ENCODE assay signal across 8 mouse cellular contexts in genomic region chrX:169881253-169882219, GRCm38 (mm10).
DNase-seq lines count a peak whose midpoint lies in the region; ATAC-seq and TF ChIP-seq lines count a peak whose summit lies in the region.

No protein-coding gene starts in this region.

- 65% methylated on average over 10 of the region's 10 CpGs for WGBS in lung, adult 2 months
- 38% methylated on average over 10 of the region's 10 CpGs for WGBS in embryonic facial prominence, embryonic 14.5 days
- 29% methylated on average over 10 of the region's 10 CpGs for WGBS in hindbrain, embryonic 14.5 days

- H3K27me3 ChIP-seq in embryonic facial prominence, embryonic 14.5 days (replicated peaks; ENCODE audit: control insufficient read depth, insufficient read depth, low read length) = peaks cover 27% of the 10 kb centered on the region
- H3K27me3 ChIP-seq in hindbrain, embryonic 14.5 days (ENCODE audit: control insufficient read depth, insufficient read depth, low read length) = peaks cover 66% of the 10 kb centered on the region
- no peaks in the 10 kb centered on the region for H3K27me3 ChIP-seq in myocyte (ENCODE audit: control insufficient read depth, insufficient read depth, insufficient read length)

- H3K9ac ChIP-seq in embryonic facial prominence, embryonic 14.5 days (ENCODE audit: low read depth, low read length) = peak overlapping the region; percentile 59
- peak overlapping the region; percentile 57 for H3K9ac ChIP-seq in hindbrain, embryonic 14.5 days

- no peaks in the 10 kb centered on the region for H3K36me3 ChIP-seq in embryonic facial prominence, embryonic 14.5 days (ENCODE audit: control insufficient read depth, insufficient read depth, low read length)
- no peaks in the 10 kb centered on the region for H3K36me3 ChIP-seq in hindbrain, embryonic 14.5 days (replicated peaks; ENCODE audit: control insufficient read depth, insufficient read depth)
- no peaks in the 10 kb centered on the region for H3K36me3 ChIP-seq in myocyte (ENCODE audit: control insufficient read depth, insufficient read depth)

- peak overlapping the region; percentile 61 for H3K27ac ChIP-seq in embryonic facial prominence, embryonic 14.5 days (replicated peaks; ENCODE audit: low read depth, low read length)
- H3K27ac ChIP-seq in hindbrain, embryonic 14.5 days = no peak overlapping the region

- H3K4me2 ChIP-seq in embryonic facial prominence, embryonic 14.5 days (ENCODE audit: low read depth, low read length) = peak overlapping the region; percentile 57
- H3K4me2 ChIP-seq in hindbrain, embryonic 14.5 days (replicated peaks) = peak overlapping the region; percentile 54
- peak overlapping the region; percentile 78 for H3K4me2 ChIP-seq in myocyte (ENCODE audit: low read depth)

- peaks cover 37% of the 10 kb centered on the region for H3K79me2 ChIP-seq in myocyte (ENCODE audit: control insufficient read depth, insufficient read depth)

- no peak for TF ChIP-seq POLR2A in lung, adult 2 months (IDR thresholded peaks at IDR 0.05; ENCODE audit: borderline replicate concordance, extremely low read depth, low read depth, low read length)
- peak; percentile 30 for TF ChIP-seq POLR2A in myocyte (IDR thresholded peaks at IDR 0.05; ENCODE audit: insufficient read length, low read depth)

- peak; percentile 35; the same call in 1 of the 2 replicates for ATAC-seq in embryonic facial prominence, embryonic 14.5 days (ENCODE audit: low read depth)
- no peak; the same call in 1 of the 2 replicates for ATAC-seq in hindbrain, embryonic 14.5 days (ENCODE audit: low FRiP score)

- no peak overlapping the region for H3ac ChIP-seq in myocyte (ENCODE audit: control insufficient read depth, insufficient read length)

- no peak for TF ChIP-seq CTCF in lung, adult 2 months (IDR thresholded peaks at IDR 0.05; ENCODE audit: insufficient read depth, low read length)

- no peaks in the 10 kb centered on the region for H3K9me3 ChIP-seq in embryonic facial prominence, embryonic 14.5 days (ENCODE audit: control insufficient read depth, low read length)
- no peaks in the 10 kb centered on the region for H3K9me3 ChIP-seq in hindbrain, embryonic 14.5 days (ENCODE audit: control insufficient read depth, low read length)

- H3K4me3 ChIP-seq in lung, adult 2 months (replicated peaks; ENCODE audit: extremely low read depth, low read depth, low read length) = no peak overlapping the region
- peak overlapping the region; percentile 49 for H3K4me3 ChIP-seq in embryonic facial prominence, embryonic 14.5 days (ENCODE audit: low read depth, low read length)
- H3K4me3 ChIP-seq in hindbrain, embryonic 14.5 days (replicated peaks; ENCODE audit: low read length) = peak overlapping the region; percentile 46
- H3K4me3 ChIP-seq in myocyte = peak overlapping the region; percentile 97

- peak; percentile 29 for DNase-seq in lung, adult 2 months
- no peak for DNase-seq in lung, postnatal 36 days
- peak; percentile 51 for DNase-seq in embryonic facial prominence, embryonic 14.5 days (ENCODE audit: low spot score)
- DNase-seq in hindbrain, embryonic 14.5 days (ENCODE audit: low spot score) = no peak
- no peak for DNase-seq in cerebellum, postnatal 36 days
- no peak for DNase-seq in layer of hippocampus, adult 9-10 months (ENCODE audit: low spot score)
- no peak for DNase-seq in cerebellum, postnatal 10 days

- no peaks in the 10 kb centered on the region for H3K4me1 ChIP-seq in lung, adult 2 months (ENCODE audit: control insufficient read depth, insufficient read depth, low read length)
- 0 out of 2 replicates have a peak, but pooled peaks cover 7% of the 10 kb centered on the region for H3K4me1 ChIP-seq in embryonic facial prominence, embryonic 14.5 days (ENCODE audit: control insufficient read depth, insufficient read depth, low read length)
- 0 out of 2 replicates have a peak, but pooled peaks cover 6% of the 10 kb centered on the region for H3K4me1 ChIP-seq in hindbrain, embryonic 14.5 days (replicated peaks; ENCODE audit: control insufficient read depth, insufficient read depth, low read length)

TF ChIP-seq in myocyte, 11 proteins besides CTCF, POLR2A, EP300 and RAD21:
- TF ChIP-seq TCF3 (IDR thresholded peaks at IDR 0.05; ENCODE audit: insufficient read length, low read depth) (no peak), POLR2AphosphoS2 (IDR thresholded peaks at IDR 0.05; ENCODE audit: insufficient read length, low read depth) (peak; percentile 35), MYOG (IDR thresholded peaks at IDR 0.05; ENCODE audit: control insufficient read depth in 1 of 3, insufficient read depth in 1 of 3, insufficient read length in 2 of 3, low read depth in 2 of 3) (peak in 1 of 3 experiments; percentile 49), REST (IDR thresholded peaks at IDR 0.05; ENCODE audit: insufficient read depth, insufficient read length) (no peak), TCF12 (IDR thresholded peaks at IDR 0.05; ENCODE audit: insufficient read depth, poor library complexity, severe bottlenecking) (no peak), SRF (IDR thresholded peaks at IDR 0.05; ENCODE audit: control insufficient read depth, insufficient read length, low read depth) (no peak), E2F4 (IDR thresholded peaks at IDR 0.05; ENCODE audit: insufficient read depth) (no peak), USF1 (IDR thresholded peaks at IDR 0.05; ENCODE audit: low read depth) (no peak), CEBPB (IDR thresholded peaks at IDR 0.05; ENCODE audit: insufficient read depth, poor library complexity, severe bottlenecking) (no peak), MYOD1 (IDR thresholded peaks at IDR 0.05; ENCODE audit: control insufficient read depth in 1 of 3, insufficient read length in 2 of 3, low read depth in 2 of 3) (peak in 2 of 3 experiments; percentile 41 to 51), MAX (IDR thresholded peaks at IDR 0.05; ENCODE audit: low read depth) (no peak)

Comparison
In these comparisons a context has a peak if more than half of its experiments do, and no peak if none do; other contexts are left out.
1. DNase-seq: peak in lung, adult 2 months (single experiment) and embryonic facial prominence, embryonic 14.5 days (single experiment); none in lung, postnatal 36 days (single experiment), hindbrain, embryonic 14.5 days (single experiment), cerebellum, postnatal 36 days (0 of 2), layer of hippocampus, adult 9-10 months (single experiment) and cerebellum, postnatal 10 days (0 of 2).
2. Peak in every context shown above with its lines, with median percentiles within 50 percentile points of each other: H3K4me2 ChIP-seq.